Mouse (Mus musculus) MEL (cell line): Measurements from ENCODE around the gene Gata3.

Source experiments
- CTCF ChIP-seq, 3 experiments: IDR thresholded peaks in 2 of 3; conservative IDR thresholded peaks in 1 of 3; 2 replicates each; pipeline ENCODE4 v1.5.1; 2011 to 2012; ENCODE audit warnings: low read length in 3 of 3, low read depth in 2 of 3, mild to moderate bottlenecking in 2 of 3, improper control_type of control experiment in 1 of 3, inconsistent platforms in 1 of 3, mixed read lengths in 1 of 3, moderate library complexity in 1 of 3; ENCODE audit not compliant: control insufficient read depth in 1 of 3, insufficient read depth in 1 of 3, poor library complexity in 1 of 3, severe bottlenecking in 1 of 3
- EP300 ChIP-seq, 2 experiments: IDR thresholded peaks; 2 replicates each; pipeline ENCODE4 v1.6.1; 2011; ENCODE audit warnings: improper control_type of control experiment in 2 of 2, low read length in 2 of 2, low read depth in 1 of 2, mild to moderate bottlenecking in 1 of 2
- GABPA ChIP-seq: IDR thresholded peaks from 2 replicates; pipeline ENCODE4 v1.6.1; 2012; ENCODE audit warnings: low read depth, mild to moderate bottlenecking, inconsistent platforms, low read length, improper control_type of control experiment, moderate library complexity
- POLR2AphosphoS5 ChIP-seq: IDR thresholded peaks from 2 replicates; pipeline ENCODE4 v1.6.1; 2012; ENCODE audit warnings: low read depth, borderline replicate concordance, mild to moderate bottlenecking, inconsistent platforms, low read length, moderate library complexity, mixed read lengths
- TCF12 ChIP-seq: IDR thresholded peaks from 2 replicates; pipeline ENCODE4 v1.6.1; 2014; ENCODE audit warnings: low read depth, mild to moderate bottlenecking, inconsistent platforms, low read length, improper control_type of control experiment, moderate library complexity
- UBTF ChIP-seq: IDR thresholded peaks from 2 replicates; pipeline ENCODE4 v1.6.1; 2012; ENCODE audit warnings: low read depth, mild to moderate bottlenecking, inconsistent platforms, low read length, improper control_type of control experiment, moderate library complexity, borderline replicate concordance; ENCODE audit not compliant: insufficient read depth
- USF2 ChIP-seq, 2 experiments: IDR thresholded peaks; 2 replicates each; pipeline ENCODE4 v1.6.1; 2011 to 2012; ENCODE audit warnings: improper control_type of control experiment in 2 of 2, low read length in 2 of 2, borderline replicate concordance in 1 of 2, inconsistent platforms in 1 of 2, low read depth in 1 of 2, mild to moderate bottlenecking in 1 of 2; ENCODE audit not compliant: insufficient read depth in 1 of 2
- ZNF384 ChIP-seq: IDR thresholded peaks from 2 replicates; pipeline ENCODE4 v1.6.1; 2012; ENCODE audit warnings: low read depth, mild to moderate bottlenecking, inconsistent platforms, low read length, improper control_type of control experiment

DNA sequence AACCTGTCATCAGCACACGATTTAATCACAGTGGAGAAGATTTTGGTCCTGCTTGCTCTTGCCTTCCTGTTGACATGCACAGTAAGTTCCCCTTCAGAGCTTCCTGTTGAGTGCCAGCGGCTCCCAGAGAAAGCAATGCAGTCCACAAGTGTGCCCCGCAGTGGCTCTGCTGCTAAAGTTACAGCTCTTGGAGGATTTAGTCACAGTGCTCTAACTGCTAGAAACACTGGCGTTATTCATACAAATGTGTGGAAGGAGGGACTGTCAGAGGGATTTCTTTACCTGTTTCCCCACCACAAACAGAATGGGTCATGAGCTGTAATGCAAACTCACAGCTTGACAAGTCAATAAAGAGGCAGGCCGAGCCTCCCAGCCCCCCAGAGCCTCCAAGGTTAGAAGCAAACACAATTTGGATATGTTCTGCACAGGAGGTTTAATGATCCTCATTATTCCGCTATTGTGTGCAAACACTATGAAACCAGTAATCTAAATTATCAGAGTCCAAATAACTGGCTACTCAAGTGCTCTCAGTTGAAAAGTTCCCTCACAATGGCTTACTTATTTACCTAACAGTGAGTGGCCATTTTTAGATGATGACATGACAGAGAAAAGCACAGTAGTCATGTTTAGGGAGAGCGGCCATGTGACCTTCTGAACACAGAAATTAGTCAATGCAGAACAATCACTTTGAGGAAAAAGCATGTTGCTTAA, 36.5 kb upstream of the Gata3 start:
- TF ChIP-seq EP300 (IDR thresholded peaks at IDR 0.05; ENCODE audit: low read depth in 1 of 2, low read length in 2 of 2) (no peak), GABPA (no peak), TCF12 (no peak), USF2 (IDR thresholded peaks at IDR 0.05; ENCODE audit: borderline replicate concordance in 1 of 2, insufficient read depth in 1 of 2, low read depth in 1 of 2, low read length in 2 of 2) (no peak), ZNF384 (no peak), CTCF (IDR thresholded peaks at IDR 0.05 in 2 of 3, conservative IDR thresholded peaks at IDR 0.05 in 1 of 3; ENCODE audit: control insufficient read depth in 1 of 3, insufficient read depth in 1 of 3, low read depth in 2 of 3, low read length in 3 of 3, poor library complexity in 1 of 3, severe bottlenecking in 1 of 3) (no peak), UBTF (no peak), POLR2AphosphoS5 (no peak)
